Mouse (Mus musculus): Measurements from ENCODE around the gene Nsf. TPM values are rescaled to one million over a fixed set of nuclear protein-coding genes. Genes with fewer than 3 reads are reported as not detected.
A peak's percentile ranks its signal among the peaks of the same experiment; 100 is the strongest.

The Nsf gene
- polyA plus RNA-seq, 1 experiment from 2014 or later = 123 TPM

DNA sequence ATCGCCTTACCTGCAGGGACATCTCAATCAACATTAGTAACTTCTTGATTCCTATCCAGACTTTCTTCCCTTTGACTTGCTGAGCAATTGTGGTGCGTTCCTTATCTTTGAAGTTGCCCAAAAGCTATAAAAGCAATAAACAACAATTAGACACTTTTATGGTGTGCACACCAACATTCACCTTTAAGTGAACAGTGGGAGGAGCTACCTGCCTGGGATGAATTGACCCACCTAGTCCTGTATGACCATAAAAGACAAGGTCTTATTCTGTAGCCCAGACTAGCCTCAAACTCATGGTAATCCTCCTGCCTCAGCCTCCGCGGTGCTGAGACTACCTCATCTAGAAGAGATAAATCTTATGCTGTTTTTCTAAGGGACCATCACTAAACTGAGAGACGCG, 126.7 kb downstream of the Nsf start:
- Histone ChIP-seq H3K36me3 (peaks cover 57% of the 10 kb centered on the region), H3K9ac (no peak overlapping the region), H3K4me2 (no peak overlapping the region), H3K27me3 (no peaks in the 10 kb centered on the region), H3K9me3 (no peaks in the 10 kb centered on the region), H3K4me1 (replicated peaks) (no peaks in the 10 kb centered on the region), H3K4me3 (no peak overlapping the region), H3K27ac (replicated peaks) (no peak overlapping the region)
- no peak for ATAC-seq (ENCODE audit: low read depth)
- WGBS = 89% methylated on average over 6 of the region's 6 CpGs

DNA sequence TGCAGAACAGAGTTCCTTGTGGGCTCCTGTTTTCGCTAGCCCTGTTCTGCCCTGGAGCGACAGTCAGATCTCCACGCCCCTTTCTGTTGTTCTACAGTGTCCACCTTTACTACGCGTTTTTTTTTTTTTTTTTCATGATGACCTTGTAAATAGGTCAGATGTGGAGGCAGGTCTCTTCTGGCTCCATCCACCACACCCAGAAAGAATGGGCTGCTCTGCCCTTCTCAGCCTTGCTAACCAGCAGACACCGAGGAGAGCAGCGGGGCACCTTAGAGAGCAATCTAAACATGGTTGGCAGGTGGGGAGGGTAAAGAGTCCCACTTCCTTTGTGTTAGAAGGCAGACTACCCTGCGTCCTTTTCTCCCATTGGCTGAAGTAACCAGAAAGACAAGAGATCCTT, 137.1 kb downstream of the Nsf start:
- Histone ChIP-seq H3K4me2 (no peak overlapping the region), H3K27ac (replicated peaks) (no peak overlapping the region), H3K9ac (no peak overlapping the region), H3K4me3 (no peak overlapping the region), H3K4me1 (replicated peaks) (peaks cover 17% of the 10 kb centered on the region), H3K9me3 (no peaks in the 10 kb centered on the region), H3K36me3 (peaks cover 35% of the 10 kb centered on the region), H3K27me3 (peaks cover 24% of the 10 kb centered on the region)
- no peak for ATAC-seq (ENCODE audit: low read depth)
- WGBS = 87% methylated on average over 8 of the region's 8 CpGs

DNA sequence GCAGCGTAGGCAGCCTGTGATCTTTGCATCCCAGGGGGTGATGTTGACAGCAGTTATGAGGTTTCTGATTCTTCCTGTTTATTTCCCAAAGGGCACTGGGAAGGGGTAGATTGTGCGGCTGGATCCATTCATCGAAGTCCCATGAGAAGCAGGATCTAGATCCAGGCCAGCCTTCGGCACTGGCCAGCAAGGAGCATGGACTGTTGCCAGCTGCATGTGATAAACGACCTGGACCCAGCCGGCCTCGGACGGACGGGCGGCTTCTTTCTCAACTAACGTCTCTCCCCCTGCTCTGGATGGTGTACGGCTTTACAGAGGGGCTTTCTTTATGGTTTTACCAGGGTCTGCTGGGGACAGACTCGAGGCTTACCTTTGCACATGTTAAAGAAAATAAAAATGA, 137.9 kb downstream of the Nsf start:
- Histone ChIP-seq H3K9ac (no peak overlapping the region), H3K36me3 (peaks cover 29% of the 10 kb centered on the region), H3K4me2 (no peak overlapping the region), H3K9me3 (no peaks in the 10 kb centered on the region), H3K27ac (replicated peaks) (no peak overlapping the region; the same call in 1 of the 2 replicates), H3K4me1 (replicated peaks) (peaks cover 23% of the 10 kb centered on the region), H3K27me3 (peaks cover 31% of the 10 kb centered on the region), H3K4me3 (no peak overlapping the region)
- WGBS = 23% methylated on average over 13 of the region's 13 CpGs
- no peak for ATAC-seq (ENCODE audit: low read depth)

DNA sequence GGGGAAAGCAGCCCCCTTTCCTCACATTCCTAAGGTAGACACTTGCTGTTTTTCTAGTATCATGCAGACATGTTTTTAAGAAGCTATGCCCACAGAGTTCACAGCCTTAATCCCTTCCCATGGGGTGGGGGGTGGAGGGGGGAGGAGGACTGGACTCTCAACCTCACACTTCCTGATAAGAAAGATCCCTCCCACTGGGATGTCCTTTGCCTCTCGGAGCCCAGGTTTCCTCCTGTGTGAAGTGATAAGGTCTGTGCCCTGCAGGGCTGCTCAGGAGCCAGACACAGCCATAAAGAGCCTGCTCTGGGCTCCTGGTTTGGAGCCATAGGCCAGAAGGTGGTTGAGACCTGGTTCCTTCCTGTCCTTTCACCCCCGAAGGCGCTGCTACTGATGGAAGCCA, 139.0 kb downstream of the Nsf start:
- ATAC-seq (ENCODE audit: low read depth) = no peak
- H3K4me3 ChIP-seq = no peak overlapping the region
- peaks cover 36% of the 10 kb centered on the region for H3K27me3 ChIP-seq
- H3K9ac ChIP-seq = no peak overlapping the region
- H3K4me1 ChIP-seq (replicated peaks) = peaks cover 33% of the 10 kb centered on the region
- no peak overlapping the region for H3K27ac ChIP-seq (replicated peaks)
- H3K4me2 ChIP-seq = no peak overlapping the region
- WGBS = 49% methylated on average over 3 of the region's 3 CpGs
- H3K9me3 ChIP-seq = no peaks in the 10 kb centered on the region
- peaks cover 27% of the 10 kb centered on the region for H3K36me3 ChIP-seq

DNA sequence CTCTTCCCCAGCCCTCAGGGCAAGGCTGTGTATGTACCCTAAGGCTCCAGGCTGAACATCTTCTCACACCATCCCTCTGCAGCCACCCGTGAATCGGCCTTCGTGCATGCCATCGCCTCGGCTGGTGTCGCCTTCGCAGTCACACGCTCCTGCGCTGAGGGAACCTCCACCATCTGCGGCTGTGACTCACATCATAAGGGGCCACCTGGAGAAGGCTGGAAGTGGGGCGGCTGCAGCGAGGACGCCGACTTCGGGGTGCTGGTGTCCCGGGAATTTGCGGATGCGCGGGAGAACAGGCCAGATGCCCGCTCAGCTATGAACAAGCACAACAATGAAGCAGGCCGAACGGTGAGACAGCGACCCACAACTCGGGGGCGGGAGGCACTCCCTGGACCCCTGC, 142.6 kb downstream of the Nsf start:
- Histone ChIP-seq H3K27ac (replicated peaks) (no peak overlapping the region), H3K4me1 (replicated peaks) (peaks cover 61% of the 10 kb centered on the region), H3K4me2 (peak overlapping the region; percentile 91), H3K9me3 (no peaks in the 10 kb centered on the region), H3K27me3 (peaks cover 53% of the 10 kb centered on the region), H3K9ac (peak overlapping the region; percentile 18; the same call in 1 of the 2 replicates), H3K36me3 (no peaks in the 10 kb centered on the region), H3K4me3 (peak overlapping the region; percentile 55; the same call in 1 of the 2 replicates)
- WGBS = 42% methylated on average over 25 of the region's 25 CpGs
- ATAC-seq (ENCODE audit: low read depth) = no peak

DNA sequence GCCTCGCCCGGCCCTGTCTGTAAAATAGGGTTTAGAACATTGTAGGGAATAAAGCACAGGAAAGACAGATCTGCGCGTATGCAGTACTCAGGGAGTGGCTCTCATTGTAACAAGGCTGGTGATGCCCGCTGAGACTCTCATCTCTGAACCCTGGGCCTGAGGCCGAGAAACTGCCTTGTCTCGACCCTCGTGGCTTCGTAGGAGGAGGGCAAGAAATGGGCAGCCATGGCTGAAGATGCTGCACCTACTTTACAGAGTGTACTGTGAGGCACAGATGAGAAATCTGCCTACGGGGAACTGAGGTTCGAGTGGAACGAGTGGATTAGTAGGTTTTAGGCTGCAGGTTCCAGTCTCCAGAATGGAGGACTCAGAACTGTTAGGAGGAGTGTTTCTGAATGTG, 143.2 kb downstream of the Nsf start:
- ATAC-seq (ENCODE audit: low read depth) = no peak; the same call in 1 of the 2 replicates
- peak overlapping the region; percentile 90 for H3K9ac ChIP-seq
- H3K4me3 ChIP-seq = peak overlapping the region; percentile 55
- no peaks in the 10 kb centered on the region for H3K36me3 ChIP-seq
- WGBS = 11% methylated on average over 12 of the region's 12 CpGs
- no peaks in the 10 kb centered on the region for H3K9me3 ChIP-seq
- H3K27me3 ChIP-seq = peaks cover 53% of the 10 kb centered on the region
- H3K27ac ChIP-seq (replicated peaks) = peak overlapping the region; percentile 85
- H3K4me1 ChIP-seq (replicated peaks) = peaks cover 55% of the 10 kb centered on the region
- peak overlapping the region; percentile 91 for H3K4me2 ChIP-seq

DNA sequence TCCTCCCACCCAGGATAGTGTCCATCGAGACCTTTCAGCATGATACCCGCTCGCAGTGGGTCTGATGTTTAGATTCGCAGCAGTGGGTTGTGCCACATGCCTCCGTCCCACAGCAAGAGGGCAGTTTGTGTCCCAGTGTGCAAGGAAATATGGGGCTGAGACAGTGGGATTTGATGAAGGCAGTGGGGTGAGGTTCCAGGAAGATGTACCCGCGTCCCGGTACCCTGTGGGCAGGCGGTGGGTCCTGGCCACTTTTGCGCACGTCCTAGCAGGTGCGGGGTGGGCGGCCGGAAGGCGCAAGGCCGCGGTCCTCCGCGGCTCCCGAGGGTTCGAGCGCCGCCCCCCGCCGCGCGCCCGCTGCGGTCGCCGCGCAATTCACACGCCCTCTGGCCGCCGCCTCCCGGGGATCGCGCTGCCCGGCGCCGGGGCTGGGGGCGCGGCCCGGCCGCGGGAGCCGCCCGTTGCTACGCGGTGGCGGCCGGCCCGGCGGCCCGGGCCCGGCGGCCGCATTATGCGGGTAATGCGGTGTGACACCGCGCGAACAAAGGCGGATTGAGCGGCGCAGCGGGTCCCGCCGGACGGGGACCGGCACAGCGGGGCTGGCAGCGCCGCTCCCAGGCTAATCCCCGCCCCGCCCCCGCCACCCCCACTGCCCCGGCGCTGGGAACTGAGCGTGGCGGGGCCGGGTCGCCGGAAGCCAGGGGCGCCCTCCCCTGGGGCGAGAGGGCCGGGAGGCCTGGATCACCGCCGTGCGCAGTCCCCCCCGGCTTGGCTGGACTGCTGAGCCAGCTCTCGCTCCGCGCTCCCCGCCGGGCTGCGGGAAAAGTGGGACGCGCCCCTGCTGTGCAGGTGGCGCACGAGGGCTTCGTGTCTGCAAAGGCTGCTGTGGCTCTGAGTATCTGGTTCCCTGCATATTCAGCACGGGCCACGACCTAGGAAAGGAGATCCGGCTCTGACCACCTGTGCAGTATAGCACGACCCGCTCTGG, 144.0 kb downstream of the Nsf start:
- peak; percentile 59 for ATAC-seq (ENCODE audit: low read depth)
- Histone ChIP-seq H3K9me3 (no peaks in the 10 kb centered on the region), H3K4me2 (peak overlapping the region; percentile 91), H3K27me3 (peaks cover 51% of the 10 kb centered on the region), H3K9ac (peak overlapping the region; percentile 90), H3K27ac (replicated peaks) (peak overlapping the region; percentile 85), H3K4me1 (replicated peaks) (peaks cover 48% of the 10 kb centered on the region), H3K4me3 (peak overlapping the region; percentile 55), H3K36me3 (no peaks in the 10 kb centered on the region)
- under 1% methylated on average over 91 of the region's 107 CpGs for WGBS

DNA sequence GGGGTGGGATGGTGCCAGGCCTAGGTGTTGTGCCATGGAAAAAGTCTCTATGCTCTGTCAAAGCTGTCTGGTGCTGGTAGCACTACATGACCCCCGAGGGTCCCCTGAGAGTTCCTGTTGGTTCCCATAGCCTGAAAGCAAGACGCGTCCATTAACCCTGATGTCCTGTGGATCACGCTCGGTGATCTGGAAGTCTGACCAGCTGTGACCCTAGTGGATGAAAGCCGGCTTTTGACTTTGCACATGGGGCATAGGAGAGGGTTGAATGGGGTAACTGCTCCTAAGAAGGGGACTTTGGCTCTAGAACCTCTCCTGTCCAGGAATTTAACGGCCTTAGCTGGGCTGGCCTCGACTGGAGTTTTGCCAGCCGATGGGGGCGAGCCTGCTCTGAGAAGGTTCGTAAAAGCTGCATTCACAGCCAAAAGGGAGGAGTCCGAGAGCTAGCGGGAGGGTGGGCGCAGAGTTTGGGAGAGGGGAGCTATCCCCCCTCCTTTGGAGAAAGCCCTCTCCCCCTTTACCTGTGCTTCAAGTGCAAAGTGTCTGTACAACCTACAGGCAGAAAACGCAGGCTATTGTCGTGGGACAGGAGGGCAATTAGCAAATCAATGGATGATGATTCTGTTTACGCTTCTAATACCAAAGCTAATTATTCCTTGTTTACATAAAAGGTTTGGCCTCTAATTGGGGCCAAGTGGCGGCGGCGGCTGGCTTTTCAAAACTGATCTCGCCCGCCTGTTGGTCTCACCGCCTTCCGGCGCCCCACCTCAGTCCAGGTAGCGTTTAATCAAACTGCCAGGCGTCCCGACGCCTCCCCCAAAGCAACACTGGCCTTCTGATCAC, 144.9 kb downstream of the Nsf start:
- Histone ChIP-seq H3K27me3 (peaks cover 48% of the 10 kb centered on the region), H3K4me1 (replicated peaks) (peaks cover 45% of the 10 kb centered on the region), H3K9ac (peak overlapping the region; percentile 90), H3K27ac (replicated peaks) (peak overlapping the region; percentile 85), H3K4me2 (peak overlapping the region; percentile 91), H3K4me3 (peak overlapping the region; percentile 55), H3K36me3 (no peaks in the 10 kb centered on the region), H3K9me3 (no peaks in the 10 kb centered on the region)
- WGBS = 2% methylated on average over 29 of the region's 29 CpGs
- no peak; the same call in 1 of the 2 replicates for ATAC-seq (ENCODE audit: low read depth)

DNA sequence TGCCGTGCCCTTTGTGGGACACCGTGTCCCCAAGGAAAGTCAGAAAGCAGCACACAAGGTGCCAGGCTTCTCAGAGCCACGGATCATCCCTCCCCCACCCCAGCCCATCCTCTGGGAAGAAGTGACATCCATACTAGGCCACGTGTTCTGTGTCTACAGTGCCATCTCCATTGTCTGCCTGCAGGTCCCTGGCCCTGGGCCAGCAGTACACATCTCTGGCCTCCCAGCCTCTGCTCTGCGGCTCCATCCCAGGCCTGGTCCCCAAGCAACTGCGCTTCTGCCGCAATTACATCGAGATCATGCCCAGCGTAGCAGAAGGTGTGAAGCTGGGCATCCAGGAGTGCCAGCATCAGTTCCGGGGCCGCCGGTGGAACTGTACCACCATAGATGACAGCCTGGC, 145.9 kb downstream of the Nsf start:
- Histone ChIP-seq H3K27ac (replicated peaks) (peak overlapping the region; percentile 85), H3K9me3 (no peaks in the 10 kb centered on the region), H3K4me1 (replicated peaks) (peaks cover 45% of the 10 kb centered on the region), H3K4me3 (peak overlapping the region; percentile 55), H3K27me3 (peaks cover 42% of the 10 kb centered on the region), H3K4me2 (peak overlapping the region; percentile 91), H3K36me3 (no peaks in the 10 kb centered on the region), H3K9ac (peak overlapping the region; percentile 90)
- WGBS = 32% methylated on average over 12 of the region's 12 CpGs
- ATAC-seq (ENCODE audit: low read depth) = peak; percentile 70

DNA sequence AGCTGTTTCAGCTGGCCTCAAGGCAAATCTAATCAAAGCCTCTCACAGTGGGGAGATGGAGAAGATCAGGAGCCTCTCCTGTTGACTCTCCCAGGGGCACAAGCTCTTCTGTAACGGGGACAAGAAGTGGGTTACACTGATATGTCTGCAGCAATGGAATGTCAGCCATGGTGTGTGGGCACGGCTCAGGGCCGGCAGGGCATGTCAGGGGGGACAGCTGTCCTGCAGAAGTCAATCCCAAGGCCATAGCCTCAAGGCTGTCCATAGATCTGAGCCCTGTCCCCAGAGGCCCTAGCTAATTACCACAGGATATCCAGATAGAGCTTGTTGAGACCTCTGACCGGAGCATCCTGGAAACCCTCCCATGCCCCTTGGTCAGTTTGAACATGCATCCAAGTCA, 149.1 kb downstream of the Nsf start:
- peaks cover 18% of the 10 kb centered on the region for H3K27me3 ChIP-seq
- H3K4me1 ChIP-seq (replicated peaks) = peaks cover 30% of the 10 kb centered on the region
- ATAC-seq (ENCODE audit: low read depth) = no peak
- no peaks in the 10 kb centered on the region for H3K36me3 ChIP-seq
- no peak overlapping the region for H3K4me3 ChIP-seq
- H3K4me2 ChIP-seq = no peak overlapping the region
- H3K9me3 ChIP-seq = no peaks in the 10 kb centered on the region
- H3K9ac ChIP-seq = no peak overlapping the region
- WGBS = 81% methylated on average over 4 of the region's 4 CpGs
- H3K27ac ChIP-seq (replicated peaks) = no peak overlapping the region

DNA sequence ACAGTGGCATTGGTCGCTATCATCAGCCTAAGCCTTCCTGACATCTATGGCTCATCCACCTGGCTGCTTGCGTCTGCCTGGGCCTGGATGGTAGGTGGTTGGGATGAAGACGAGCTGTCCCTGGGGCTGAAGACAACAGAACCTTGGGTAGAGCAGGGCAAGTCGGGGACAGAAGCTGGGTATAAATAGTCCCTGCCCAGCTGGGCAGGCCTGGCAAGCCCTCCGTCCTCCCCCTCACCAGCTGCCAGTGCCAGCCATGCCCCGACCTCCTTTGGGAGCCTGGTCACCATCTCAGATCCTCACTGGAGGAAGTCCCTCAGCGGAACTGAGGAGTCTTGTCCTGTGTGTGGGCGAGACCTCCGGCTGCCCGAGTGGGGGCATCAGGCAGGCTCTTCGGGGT, 149.7 kb downstream of the Nsf start:
- H3K9me3 ChIP-seq = no peaks in the 10 kb centered on the region
- H3K4me3 ChIP-seq = no peak overlapping the region
- peaks cover 23% of the 10 kb centered on the region for H3K4me1 ChIP-seq (replicated peaks)
- H3K9ac ChIP-seq = no peak overlapping the region
- WGBS = 89% methylated on average over 11 of the region's 11 CpGs
- H3K27ac ChIP-seq (replicated peaks) = no peak overlapping the region
- H3K27me3 ChIP-seq = peaks cover 12% of the 10 kb centered on the region
- ATAC-seq (ENCODE audit: low read depth) = no peak
- H3K4me2 ChIP-seq = no peak overlapping the region
- H3K36me3 ChIP-seq = no peaks in the 10 kb centered on the region

DNA sequence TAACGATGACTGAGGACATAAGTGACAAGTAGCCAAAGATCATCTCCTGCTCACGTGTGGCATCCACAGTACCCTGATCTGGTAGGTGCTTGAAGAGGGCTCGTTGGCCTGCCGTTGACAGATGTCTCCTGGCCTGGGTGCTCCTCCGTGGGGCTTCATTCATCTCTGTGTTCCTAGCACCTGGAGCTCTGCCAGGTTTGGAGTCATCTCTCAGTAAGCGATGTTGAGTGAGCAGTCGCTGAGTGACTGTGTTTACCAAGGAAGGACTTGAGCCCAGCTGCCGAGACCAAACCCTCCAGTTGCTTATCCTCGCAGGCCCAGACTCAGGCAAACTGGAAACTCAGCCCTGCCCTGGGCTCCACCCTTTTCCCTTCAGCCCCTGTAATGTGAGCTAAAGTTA, 152.7 kb downstream of the Nsf start:
- Histone ChIP-seq H3K9me3 (no peaks in the 10 kb centered on the region), H3K27me3 (peaks cover 19% of the 10 kb centered on the region), H3K4me1 (replicated peaks) (no peaks in the 10 kb centered on the region), H3K4me3 (no peak overlapping the region), H3K4me2 (no peak overlapping the region), H3K9ac (no peak overlapping the region), H3K36me3 (no peaks in the 10 kb centered on the region), H3K27ac (replicated peaks) (no peak overlapping the region)
- 76% methylated on average over 9 of the region's 9 CpGs for WGBS
- ATAC-seq (ENCODE audit: low read depth) = no peak

All from neural tube, embryonic 13.5 days (tissue).